Mouse (Mus musculus): ENCODE data around the gene Gstm7.
"Not testable (repeated sequence)": the region's sequence is repeated elsewhere in the genome, so short reads cannot be mapped to it uniquely, and the experiment has no call there.

Gene Gstm7

DNA sequence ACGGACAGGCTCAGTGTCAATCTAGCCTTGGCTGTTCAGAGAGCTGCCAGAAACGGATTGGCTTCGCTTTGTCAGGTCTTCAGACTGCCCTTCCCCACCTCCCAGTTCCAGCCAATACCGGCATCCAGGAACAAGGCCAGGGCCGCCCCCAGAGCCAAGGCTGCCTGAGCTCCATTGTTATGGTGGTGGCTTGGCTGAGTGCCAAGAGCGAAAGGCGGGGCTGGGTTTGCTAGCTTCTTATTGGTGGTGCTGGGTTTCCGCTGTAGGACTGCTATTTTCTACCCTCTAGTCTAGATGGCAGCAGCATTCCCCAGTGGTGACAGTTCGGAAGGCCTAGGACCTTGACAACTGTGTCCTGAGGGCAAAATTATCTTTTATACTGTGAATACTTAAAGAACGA is at the start of gene Gstm7:
Gene Gstm7, minus strand, starts transcription at position 148 of the 400 bp plus-strand sequence.
- peak; percentile 65 to 75 for DNase-seq (ENCODE audit: low spot score in 2 of 2)

DNA sequence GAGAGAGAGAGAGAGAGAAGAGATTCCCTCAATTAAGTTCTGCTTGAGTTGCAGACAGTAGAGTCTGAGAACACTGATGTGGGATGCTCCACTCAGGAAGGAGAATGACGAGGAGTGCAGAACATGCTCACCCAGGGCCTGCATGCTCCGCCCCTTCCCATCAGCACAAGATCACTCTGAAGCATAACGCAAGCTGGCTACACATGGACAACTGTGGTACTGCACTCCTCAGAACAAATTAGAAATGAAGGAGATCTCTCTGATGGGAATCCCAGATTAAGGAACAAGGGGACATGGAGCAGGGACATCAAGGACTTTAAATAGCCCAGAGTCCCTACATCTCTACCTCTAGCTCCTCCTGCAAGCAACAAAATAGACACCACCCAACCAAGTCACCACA is 49.6 kb upstream of the Gstm7 start:
- no peak for DNase-seq (ENCODE audit: low spot score in 2 of 2)

DNA sequence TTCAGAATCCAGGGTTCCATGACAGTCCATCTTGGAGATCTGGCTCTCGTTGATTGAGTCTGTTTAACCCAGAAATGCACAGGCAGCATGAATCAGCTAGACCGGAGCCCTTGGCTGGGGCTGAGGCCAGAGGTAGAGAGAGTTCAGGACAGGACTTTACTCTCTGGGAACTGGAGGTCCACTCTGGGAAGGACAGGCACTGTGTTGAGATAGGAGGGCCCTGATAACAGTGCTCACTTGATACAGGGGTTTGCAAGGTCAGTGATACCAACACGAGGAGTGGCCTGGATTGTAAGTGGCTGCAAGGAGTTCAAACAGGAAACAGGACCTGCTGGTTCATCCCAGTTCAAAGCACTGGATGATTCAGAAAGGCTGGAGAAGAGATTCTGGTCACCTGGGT is 46.1 kb upstream of the Gstm7 start:
- no peak for DNase-seq (ENCODE audit: low spot score in 2 of 2)

DNA sequence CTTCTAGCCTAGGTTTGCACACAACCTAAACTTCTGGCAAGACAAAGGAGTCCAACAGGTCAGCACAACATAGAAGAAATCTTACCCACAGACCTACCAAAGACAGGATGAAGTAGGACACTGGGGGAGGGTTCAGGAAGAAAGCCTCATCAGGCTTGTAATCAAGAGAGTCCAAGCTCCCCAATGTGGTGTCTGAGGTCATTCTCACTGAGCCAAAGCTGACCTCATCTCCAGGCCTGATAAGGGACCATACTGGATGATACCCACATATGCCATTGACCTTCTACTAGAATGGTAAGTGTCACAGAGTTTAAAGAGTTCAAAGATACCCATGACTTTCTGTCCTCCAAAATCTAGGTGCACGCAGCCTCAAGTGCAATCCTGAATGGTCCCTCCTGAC is 42.6 kb upstream of the Gstm7 start:
- no peak for DNase-seq (ENCODE audit: low spot score in 2 of 2)

DNA sequence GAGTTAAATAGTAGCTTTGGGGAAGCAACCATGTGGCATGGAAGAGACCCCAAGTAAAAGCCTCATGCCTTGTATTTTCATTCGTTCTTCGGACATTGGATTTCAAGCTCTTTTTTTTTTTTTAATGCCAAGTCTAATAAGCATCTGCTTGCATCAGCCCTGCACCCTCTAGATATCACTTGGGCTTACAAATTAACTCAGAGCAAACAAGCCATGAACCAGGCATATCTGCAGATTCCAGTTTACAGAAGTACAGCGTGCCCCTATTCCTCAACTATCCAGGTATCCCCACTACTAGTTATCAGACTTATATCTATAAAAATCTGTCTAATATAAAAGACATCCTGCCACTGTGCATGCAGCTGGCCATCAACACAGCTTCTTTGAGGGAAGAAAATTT is 40.5 kb upstream of the Gstm7 start:
- DNase-seq (ENCODE audit: low spot score in 2 of 2) = no peak

DNA sequence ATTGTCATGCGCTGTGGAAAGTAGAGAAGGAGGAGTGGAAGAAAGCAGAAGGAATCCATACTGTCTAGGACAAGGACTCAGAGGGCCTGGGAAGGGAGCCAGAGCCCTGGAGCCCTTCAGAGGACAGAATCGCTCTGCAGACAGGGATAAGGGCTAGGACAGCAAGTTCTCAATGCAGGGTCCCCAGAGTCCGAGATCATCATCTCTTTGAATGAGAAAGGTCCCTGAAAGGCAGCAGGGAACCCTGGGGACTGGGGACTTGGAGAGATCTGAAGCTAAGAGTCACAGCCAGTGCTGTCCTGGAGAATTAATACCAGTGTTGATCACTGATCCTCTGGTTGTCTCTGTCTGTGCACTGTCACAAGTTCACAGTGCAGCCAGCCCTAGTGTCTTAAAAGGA is 39.5 kb upstream of the Gstm7 start:
- not testable (repeated sequence) for DNase-seq (ENCODE audit: low spot score in 2 of 2)

DNA sequence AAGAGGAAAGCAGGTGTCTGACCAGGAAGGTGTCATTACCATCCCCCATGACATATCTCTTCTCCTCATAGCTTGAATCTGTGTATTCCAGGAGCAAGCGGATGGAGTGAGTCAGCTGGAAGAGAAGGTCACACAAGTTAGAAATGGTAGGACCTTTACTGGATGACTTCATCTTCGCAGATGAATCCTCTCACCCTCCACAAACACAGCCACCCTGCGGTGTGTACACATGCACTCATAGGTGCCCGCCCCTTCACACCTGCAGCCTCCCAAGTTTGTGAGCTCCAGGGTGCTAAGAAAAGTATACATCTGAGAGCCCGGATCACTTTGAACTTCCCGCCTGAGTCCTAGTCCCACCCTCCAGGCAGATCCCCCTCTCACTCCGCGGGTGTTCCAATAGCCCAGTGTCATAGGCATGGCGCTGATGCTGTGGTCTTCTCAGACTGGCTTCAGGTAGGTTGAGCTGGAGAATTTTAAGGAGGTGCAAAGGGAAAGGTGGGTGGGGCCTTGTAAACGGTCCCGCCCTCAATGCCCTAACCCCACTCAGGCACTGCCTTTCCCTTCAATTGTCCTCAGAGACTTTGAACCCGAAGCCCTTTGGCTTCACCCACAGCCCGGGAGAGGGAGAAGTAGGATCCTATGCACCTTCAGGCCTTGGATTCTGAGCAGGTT is 37.2 kb upstream of the Gstm7 start, which contains the start of gene Gstm3:
Gene Gstm3, minus strand, starts transcription at position 560 of the 672 bp plus-strand sequence.
- DNase-seq (ENCODE audit: low spot score in 2 of 2) = no peak

DNA sequence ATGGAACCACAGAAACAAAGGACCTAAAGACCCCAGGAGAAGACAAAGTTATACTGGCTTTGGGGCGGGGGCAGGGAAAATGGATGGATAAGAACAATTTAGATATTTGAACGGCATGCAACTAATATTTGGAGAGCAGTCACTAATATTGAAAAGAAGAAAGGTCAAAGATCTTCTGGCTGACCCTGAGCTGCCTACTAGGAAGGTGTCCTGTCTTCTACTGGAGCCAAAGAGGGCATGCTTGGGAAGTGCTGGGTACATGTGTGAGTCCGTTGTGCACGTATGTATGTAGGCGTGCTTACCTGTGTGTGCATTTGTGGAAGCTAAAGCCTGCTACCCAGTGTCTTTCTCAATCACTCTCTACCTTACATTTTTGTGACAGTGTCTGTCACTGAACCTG is 35.0 kb upstream of the Gstm7 start:
- DNase-seq (ENCODE audit: low spot score in 2 of 2) = no peak

DNA sequence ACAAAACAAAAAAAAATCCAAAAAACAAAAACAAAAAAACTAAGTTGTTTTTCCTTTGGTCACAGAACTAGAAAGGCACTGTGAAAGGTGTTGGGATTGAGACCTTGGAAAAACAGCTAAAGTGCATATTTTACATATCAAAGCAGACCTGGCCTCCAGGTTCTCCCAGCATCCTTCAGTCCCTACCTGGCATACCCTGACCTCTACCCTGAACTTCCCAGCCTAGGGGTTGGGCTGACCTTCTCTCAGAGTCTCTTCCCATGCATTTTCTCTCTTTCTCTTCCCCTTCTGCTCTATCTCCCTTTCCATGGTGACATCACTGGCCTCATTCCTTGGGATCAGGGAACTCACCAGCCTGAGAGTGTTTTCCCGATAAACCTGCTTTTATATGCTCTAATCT is 34.0 kb upstream of the Gstm7 start:
- no peak for DNase-seq (ENCODE audit: low spot score in 2 of 2)

DNA sequence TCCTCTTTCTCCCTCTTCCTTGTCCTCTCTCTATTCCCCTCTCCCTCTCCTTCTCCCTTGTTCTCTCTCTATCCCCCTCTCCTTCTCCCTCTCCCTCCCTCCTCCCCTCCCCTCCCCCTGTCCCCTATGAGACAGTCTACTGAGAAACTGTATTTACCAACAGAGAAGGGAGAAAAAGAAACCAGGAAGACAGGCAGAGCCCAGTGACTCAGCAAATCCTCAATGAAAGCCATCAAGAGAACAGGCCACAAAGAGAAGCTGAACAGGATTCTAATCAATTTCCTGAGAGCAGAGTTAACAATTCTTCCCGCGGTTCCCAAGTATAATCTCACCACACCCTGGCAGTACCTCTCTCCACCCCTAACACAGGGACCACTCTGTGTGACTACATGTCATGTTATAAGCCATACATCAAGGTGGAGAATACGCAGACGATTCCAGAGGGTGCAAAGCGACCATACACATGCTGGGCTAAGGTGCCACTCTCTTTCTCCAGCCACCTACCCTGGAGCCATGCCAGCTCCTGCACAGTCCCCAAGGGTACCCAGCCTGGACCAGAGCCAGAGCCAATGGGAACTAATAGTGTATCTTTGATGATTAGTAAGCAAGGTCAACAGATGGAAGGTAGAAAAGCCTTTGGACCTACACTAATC is 33.2 kb upstream of the Gstm7 start:
- no peak for DNase-seq (ENCODE audit: low spot score in 2 of 2)

DNA sequence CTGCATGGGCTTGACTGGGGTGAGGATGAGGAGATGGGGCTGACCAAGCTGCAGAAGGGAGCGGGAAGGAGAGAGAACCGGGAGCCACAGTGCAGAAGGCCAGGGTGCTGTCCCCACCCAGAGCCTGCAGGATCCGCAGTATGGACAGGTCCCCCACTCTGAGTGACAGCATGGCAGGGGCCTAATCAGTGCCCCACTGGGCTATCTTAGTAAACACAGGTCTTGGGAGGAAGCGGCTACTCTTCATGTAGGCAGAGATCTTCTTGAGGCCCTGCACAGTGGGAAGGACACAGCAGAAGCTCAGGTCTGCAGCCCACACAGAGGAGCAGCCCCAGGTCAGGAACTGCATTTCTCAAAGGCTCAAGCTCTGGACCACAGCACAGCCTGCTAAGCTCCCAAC is 32.4 kb upstream of the Gstm7 start:
- no peak for DNase-seq (ENCODE audit: low spot score in 2 of 2)

DNA sequence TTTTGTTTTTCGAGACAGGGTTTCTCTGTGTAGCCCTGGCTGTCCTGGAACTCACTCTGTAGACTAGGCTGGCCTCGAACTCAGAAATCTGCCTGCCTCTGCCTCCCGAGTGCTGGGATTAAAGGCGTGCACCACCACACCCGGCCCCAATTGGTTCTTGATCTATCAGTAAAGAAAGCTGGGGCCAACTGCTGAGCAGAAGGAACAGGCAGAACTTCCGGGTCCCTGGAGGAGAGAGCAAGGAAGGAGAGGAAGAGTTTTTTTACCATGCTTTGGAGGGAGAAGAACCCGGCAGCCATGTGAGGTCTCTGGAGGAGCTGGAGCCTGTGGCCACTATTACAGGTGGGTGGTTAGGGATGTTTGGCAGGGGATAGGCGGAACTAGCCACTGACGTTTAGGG is 23.6 kb upstream of the Gstm7 start:
- DNase-seq (ENCODE audit: low spot score in 2 of 2) = not testable (repeated sequence)

DNA sequence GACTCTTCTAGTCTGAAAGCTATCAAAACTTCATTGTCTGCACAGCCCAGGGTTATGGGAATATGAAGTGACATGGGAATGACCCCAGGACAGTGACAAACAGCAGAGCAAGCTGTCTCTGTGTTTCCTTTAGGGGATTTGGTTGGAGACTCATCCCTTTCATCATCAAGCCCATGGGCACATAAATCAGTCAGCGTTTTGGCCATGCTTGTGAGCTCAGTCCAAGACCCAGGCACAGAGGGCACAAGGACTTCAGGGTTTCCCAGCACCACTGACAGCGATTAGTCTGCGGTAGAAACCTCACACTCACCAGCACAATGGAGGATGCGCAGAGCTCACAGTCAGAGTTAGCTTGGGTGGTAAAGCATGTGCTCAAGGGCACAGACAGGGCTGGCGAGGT is 22.3 kb upstream of the Gstm7 start:
- DNase-seq (ENCODE audit: low spot score in 2 of 2) = no peak

DNA sequence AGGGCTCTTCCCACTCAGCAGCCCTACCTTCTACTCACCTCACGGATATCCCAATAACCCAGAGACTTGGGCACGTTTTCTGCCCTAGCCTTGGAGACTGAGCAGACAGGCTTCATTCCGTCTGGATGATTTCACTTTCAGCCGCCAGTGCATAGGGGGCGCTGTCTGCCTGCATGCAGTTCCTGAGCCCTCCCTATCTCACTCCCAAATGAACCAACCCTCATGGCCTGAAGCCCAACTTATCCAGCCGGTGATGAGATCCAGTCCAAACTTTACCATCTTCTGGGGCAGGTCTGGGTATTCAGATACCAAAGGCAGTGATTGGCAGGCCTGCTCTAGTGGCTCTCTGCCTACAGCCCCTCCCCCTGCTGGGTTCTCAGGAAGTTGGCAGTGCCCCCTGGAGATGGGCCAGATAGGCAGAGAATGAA is 21.7 kb upstream of the Gstm7 start:
- peak in 1 of 2 experiments; percentile 12 for DNase-seq (ENCODE audit: low spot score in 2 of 2)

DNA sequence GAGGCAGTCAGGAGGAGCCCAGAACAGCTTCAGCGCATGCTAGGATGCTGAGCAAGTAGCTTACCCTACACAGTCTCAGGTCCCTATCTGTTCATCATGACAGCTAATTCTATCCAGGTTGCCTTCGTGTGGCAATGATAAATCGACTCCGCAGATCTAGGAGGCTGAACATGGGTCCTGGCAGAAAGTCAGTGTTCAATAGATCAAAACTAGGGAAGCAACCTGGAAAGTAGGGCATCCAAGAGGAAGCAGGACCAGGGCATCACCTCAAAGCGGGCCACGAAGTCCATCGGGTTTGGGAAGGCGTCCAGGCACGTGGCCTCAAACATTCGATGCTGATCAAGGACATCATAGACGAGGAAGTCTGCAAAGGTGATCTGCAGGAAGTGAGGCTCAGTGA is 18.9 kb upstream of the Gstm7 start:
- no peak for DNase-seq (ENCODE audit: low spot score in 2 of 2)

DNA sequence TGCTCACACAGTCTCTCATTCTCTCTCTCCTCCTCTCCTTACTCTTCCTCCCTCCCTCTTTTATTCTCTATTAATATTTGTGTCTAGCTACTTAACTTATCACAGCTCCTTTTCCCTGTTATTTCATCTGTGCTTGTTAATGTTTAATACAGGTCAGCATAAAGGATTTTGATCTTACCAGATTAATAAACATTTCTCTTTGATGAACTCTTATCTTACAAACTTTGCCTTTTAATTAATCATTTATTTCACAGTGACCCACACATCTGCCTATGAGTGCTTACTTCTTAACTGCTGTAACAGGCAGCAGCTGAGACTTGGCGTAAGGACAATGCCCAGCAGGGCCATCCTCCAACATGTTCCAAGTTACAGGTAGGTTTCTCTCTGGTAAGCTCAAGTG is 17.8 kb upstream of the Gstm7 start:
- not testable (repeated sequence) for DNase-seq (ENCODE audit: low spot score in 2 of 2)

DNA sequence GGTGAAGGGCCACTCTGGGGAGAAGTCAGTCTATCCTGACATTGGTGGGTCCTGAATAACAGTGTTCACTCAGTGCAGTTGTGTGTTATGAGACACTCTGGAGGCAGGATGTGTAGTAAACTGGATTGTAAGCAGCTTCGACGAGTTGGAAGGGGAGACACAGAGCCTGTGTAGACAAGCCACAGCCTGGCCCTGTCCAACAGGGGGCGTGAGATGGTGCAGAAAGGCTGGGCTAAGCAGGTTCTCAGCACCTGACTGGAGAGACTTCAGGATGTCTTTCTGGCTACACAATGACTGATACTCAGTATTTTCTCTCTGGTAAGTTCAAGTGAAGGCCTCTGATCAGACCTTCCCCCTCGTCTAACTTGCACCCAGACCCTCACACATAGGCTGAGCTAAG is 14.1 kb upstream of the Gstm7 start:
- DNase-seq (ENCODE audit: low spot score in 2 of 2) = no peak

DNA sequence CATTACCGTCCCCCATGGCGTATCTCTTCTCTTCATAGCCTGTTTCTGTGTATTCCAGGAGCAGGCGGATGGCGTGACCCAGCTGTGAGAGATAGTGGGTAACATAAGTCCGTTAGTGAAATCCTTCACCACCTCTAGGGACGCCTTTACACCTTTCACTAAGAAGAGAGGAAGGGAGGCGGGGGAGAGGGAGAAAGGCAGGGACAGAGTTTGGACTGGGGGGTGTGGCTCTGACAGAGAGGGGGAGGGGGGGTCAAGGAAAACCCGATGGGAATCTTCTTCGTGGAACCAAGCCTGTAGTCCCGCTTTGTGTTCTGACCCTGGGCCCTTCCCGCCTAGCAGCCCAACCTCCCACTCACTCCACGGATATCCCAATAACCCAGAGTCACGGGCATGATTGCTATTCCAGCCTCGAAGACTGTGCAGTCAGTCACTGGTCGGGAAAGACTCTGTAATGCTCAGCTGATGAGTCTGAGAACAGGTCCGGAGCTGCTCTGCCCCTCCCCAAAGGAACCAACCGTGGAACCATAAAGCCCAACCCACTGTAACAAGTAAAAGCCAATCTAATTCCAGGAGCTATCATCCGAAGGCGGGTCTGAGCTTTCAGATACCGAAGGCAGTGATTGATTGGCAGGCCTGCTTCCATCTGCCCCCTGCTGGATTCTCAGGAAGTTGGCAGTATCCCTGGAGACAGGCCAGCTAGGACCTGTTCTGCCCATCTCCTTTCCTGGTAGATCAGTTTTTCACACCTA is 11.8 kb upstream of the Gstm7 start, which contains the start of gene Gstm6:
Gene Gstm6, minus strand, starts transcription at position 511 of the 752 bp plus-strand sequence.
- no peak for DNase-seq (ENCODE audit: low spot score in 2 of 2)

DNA sequence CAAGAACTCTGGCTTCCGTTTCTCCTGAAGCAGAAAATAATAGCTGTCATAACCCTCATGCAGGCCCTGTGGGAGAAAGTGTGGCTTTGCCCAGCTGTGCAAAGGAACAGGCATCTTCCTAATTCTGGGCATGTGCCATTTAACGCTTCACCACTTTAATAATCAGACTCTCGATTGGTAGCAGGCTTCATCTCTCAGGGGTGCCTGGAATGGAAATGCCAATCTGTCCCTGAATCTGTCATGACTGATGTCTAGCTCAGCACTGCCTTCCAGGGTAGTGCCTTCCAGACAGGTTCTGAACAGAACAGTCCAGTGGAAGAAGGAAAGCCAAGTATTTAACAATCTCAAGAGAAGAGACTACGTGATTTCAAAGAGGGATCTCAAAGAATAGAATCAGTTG is 9.6 kb upstream of the Gstm7 start:
- no peak for DNase-seq (ENCODE audit: low spot score in 2 of 2)

DNA sequence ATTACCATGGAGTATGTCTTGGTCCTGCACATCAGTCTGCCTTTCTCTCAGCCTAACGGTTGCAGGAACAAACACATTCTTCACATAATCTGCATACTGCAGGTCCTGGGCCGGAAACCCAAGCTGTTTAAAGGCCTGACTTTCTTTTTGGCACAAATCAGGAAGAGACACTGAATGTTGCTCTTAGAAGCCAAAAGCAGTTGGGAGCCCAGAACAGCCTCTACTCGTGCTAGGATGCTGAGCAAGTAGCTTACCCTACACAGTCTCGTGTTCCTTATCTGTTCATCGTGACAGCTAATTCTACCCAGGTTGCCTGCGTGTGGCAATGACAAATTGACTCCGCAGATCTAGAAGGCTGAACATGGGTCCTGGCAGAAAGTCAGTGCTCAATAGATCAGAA is 8.9 kb upstream of the Gstm7 start:
- DNase-seq (ENCODE audit: low spot score in 2 of 2) = no peak

DNA sequence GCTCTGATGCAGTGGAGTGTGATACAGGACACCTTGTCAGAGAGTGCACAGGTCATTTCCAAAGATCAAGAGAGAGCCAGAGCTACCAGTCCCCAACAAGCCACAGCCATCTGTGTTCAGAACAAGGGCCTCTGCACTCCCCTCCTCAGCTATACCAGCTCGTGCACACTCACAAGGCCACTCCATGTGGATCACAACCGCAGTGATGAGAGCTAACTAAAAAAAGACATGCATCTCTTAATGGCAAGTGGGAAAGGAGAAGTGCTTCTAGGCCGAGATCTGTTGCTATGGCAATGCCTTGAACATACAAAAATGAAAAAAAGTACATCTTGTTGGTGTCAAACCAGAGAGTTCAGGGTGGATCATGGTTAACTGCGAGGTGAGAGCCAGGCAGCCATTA is 8.2 kb upstream of the Gstm7 start:
- no peak for DNase-seq (ENCODE audit: low spot score in 2 of 2)

DNA sequence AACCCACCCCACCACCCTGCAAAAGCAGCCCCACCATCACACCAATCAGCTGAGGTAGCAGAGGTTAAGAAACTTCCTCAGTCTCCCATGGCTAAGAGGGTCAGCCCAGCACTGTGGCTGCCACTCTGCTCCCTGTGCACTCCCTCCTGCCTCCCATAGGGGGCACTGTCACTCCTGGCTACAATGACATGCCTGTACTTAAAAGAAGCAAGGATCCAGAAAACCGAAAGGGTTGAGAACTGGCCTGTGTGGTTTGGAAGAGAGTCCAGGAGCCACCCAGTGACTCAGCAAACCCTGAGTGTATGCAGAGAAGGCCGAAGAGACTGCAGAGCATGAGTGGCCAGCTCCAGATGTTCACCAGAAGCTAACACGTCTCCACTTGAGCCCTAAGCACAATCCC is 7.8 kb upstream of the Gstm7 start:
- peak in 1 of 2 experiments; percentile 18 for DNase-seq (ENCODE audit: low spot score in 2 of 2)

DNA sequence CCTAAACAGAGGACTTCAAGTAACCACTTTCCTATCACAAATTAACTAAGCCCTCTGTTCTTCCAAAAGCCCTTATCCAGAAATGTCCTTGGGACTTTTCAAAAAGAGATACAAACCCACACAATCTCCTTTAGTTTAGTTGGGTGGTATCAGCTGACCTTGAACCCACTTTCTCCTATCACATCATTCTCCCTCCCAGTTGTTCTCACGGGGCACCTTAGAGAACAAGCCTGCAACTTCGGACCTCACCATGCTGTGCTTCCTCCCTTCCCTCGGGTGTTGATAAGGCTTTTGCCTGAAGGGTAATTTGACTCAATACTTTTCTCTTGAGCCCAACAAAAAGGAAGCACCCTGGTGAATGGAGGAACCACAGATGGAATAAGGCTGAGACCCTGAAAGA is 4.3 kb upstream of the Gstm7 start:
- DNase-seq (ENCODE audit: low spot score in 2 of 2) = no peak

Data from spleen, postnatal 14 days (tissue).